Mouse (Mus musculus) forebrain, embryonic 10.5 days (tissue): ENCODE measurements around the gene Trpc2. TPM values are rescaled to one million over a fixed set of nuclear protein-coding genes. Genes with fewer than 3 reads are reported as not detected.

Experiments
- DNase-seq: peaks from one replicate; pipeline ENCODE4 v3.0.0-alpha.2; 2017; ENCODE audit warnings: low spot score; ENCODE audit errors: extremely low spot score
- H3K27ac ChIP-seq: fragments of 300-500 bp; sonication (generic); 2 replicates; pipeline ENCODE4 v1.5.1; 2016; ENCODE audit warnings: mild to moderate bottlenecking
- H3K27me3 ChIP-seq: fragments of 300-500 bp; sonication (generic); 2 replicates; pipeline ENCODE4 v1.6.1; 2016; ENCODE audit warnings: mild to moderate bottlenecking; ENCODE audit not compliant: poor library complexity, severe bottlenecking
- H3K36me3 ChIP-seq: fragments of 300-500 bp; sonication (generic); replicated peaks from 2 replicates; pipeline ENCODE4 v1.6.1; 2016; ENCODE audit warnings: mild to moderate bottlenecking, moderate library complexity
- H3K4me1 ChIP-seq: fragments of 300-500 bp; sonication (generic); 2 replicates; pipeline ENCODE4 v1.6.1; 2016
- H3K4me3 ChIP-seq: fragments of 300-500 bp; sonication (generic); 2 replicates; pipeline ENCODE4 v1.5.1; 2016; ENCODE audit warnings: mild to moderate bottlenecking, moderate library complexity
- H3K9me3 ChIP-seq: fragments of 300-500 bp; sonication (generic); 2 replicates; pipeline ENCODE4 v1.6.1; 2016; ENCODE audit warnings: mild to moderate bottlenecking, moderate library complexity
- WGBS: fragments of 180-500 bp; shearing (Covaris S2); methylation state at CpG from one replicate; pipeline ENCODE4 v1.1.7; 2016; 5-methylcytosine and 5-hydroxymethylcytosine counted together
- polyA plus RNA-seq: library from polyadenylated mRNA; unstranded; fragments of >200 nt; fragmentation: Nextera tagmentation; extraction: Ambion mirVana; gene quantifications from 2 replicates; pipeline ENCODE4 v1.2.1, GENCODE M21; 2016

Gene Trpc2
- polyA plus RNA-seq, 1 experiment from 2014 or later, result not detected

GRCm38 (mm10) chr7:102078517-102078916, 4.4 kb upstream of the Trpc2 start:
- no peak for DNase-seq
- H3K4me1 ChIP-seq, result no peaks in the 10 kb centered on the region
- WGBS, result 83% methylated on average over 7 of the region's 7 CpGs
- peaks cover 98% of the 10 kb centered on the region for H3K36me3 ChIP-seq
- H3K9me3 ChIP-seq, result no peaks in the 10 kb centered on the region
- no peak overlapping the region for H3K27ac ChIP-seq
- H3K4me3 ChIP-seq, result no peak overlapping the region
- no peaks in the 10 kb centered on the region for H3K27me3 ChIP-seq

- no peaks in the 10 kb centered on the region for H3K4me1 ChIP-seq
- no peak for DNase-seq
- H3K36me3 ChIP-seq, result peaks cover 98% of the 10 kb centered on the region
- no peak overlapping the region for H3K4me3 ChIP-seq
- H3K27me3 ChIP-seq, result no peaks in the 10 kb centered on the region
- WGBS, result 91% methylated on average over 8 of the region's 8 CpGs
- no peaks in the 10 kb centered on the region for H3K9me3 ChIP-seq
- H3K27ac ChIP-seq, result no peak overlapping the region
Measured at GRCm38 (mm10) chr7:102080311-102080710, 2.6 kb upstream of the Trpc2 start.

GRCm38 (mm10) chr7:102081784-102082183, 1.1 kb upstream of the Trpc2 start:
- no peaks in the 10 kb centered on the region for H3K27me3 ChIP-seq
- peaks cover 99% of the 10 kb centered on the region for H3K36me3 ChIP-seq
- over 99% methylated on average over 5 of the region's 5 CpGs for WGBS
- DNase-seq, result no peak
- H3K27ac ChIP-seq, result no peak overlapping the region
- no peaks in the 10 kb centered on the region for H3K9me3 ChIP-seq
- H3K4me1 ChIP-seq, result no peaks in the 10 kb centered on the region
- no peak overlapping the region for H3K4me3 ChIP-seq

GRCm38 (mm10) chr7:102084041-102084696, 1.3 kb downstream of the Trpc2 start:
- DNase-seq, result no peak
- H3K36me3 ChIP-seq, result peaks cover 99% of the 10 kb centered on the region
- 95% methylated on average over 26 of the region's 26 CpGs for WGBS

GRCm38 (mm10) chr7:102087336-102087735, 4.4 kb downstream of the Trpc2 start:
- H3K4me3 ChIP-seq, result no peak overlapping the region
- H3K4me1 ChIP-seq, result no peaks in the 10 kb centered on the region
- H3K36me3 ChIP-seq, result peaks cover 85% of the 10 kb centered on the region
- WGBS, result 92% methylated on average over 4 of the region's 4 CpGs
- DNase-seq, result no peak
- no peaks in the 10 kb centered on the region for H3K27me3 ChIP-seq
- H3K9me3 ChIP-seq, result no peaks in the 10 kb centered on the region; the same call in 1 of the 2 replicates
- no peak overlapping the region for H3K27ac ChIP-seq

More at GRCm38 (mm10) chr7:102084041-102084696, 1.3 kb downstream of the Trpc2 start:
- no peak overlapping the region for H3K27ac ChIP-seq
- no peaks in the 10 kb centered on the region for H3K4me1 ChIP-seq
- no peaks in the 10 kb centered on the region for H3K27me3 ChIP-seq
- H3K9me3 ChIP-seq, result no peaks in the 10 kb centered on the region
- H3K4me3 ChIP-seq, result no peak overlapping the region

GRCm38 (mm10) chr7:102099760-102100661, 17.1 kb downstream of the Trpc2 start:
- Histone ChIP-seq H3K27ac (peak overlapping the region; percentile 79), H3K4me1 (peaks cover 44% of the 10 kb centered on the region), H3K27me3 (peaks cover 17% of the 10 kb centered on the region), H3K4me3 (peak overlapping the region; percentile 50), H3K36me3 (peaks cover 8% of the 10 kb centered on the region), H3K9me3 (no peaks in the 10 kb centered on the region)
- peak; percentile 66 for DNase-seq
- 4% methylated on average over 30 of the region's 30 CpGs for WGBS

GRCm38 (mm10) chr7:102100868-102101267, 18.0 kb downstream of the Trpc2 start:
- peak overlapping the region; percentile 79 for H3K27ac ChIP-seq
- DNase-seq, result no peak
- peaks cover 2% of the 10 kb centered on the region for H3K36me3 ChIP-seq
- WGBS, result 63% methylated on average over 5 of the region's 5 CpGs
- peaks cover 20% of the 10 kb centered on the region for H3K27me3 ChIP-seq
- H3K4me3 ChIP-seq, result peak overlapping the region; percentile 50; the same call in 1 of the 2 replicates
- H3K4me1 ChIP-seq, result peaks cover 44% of the 10 kb centered on the region
- H3K9me3 ChIP-seq, result no peaks in the 10 kb centered on the region

GRCm38 (mm10) chr7:102101487-102101886, 18.6 kb downstream of the Trpc2 start, which contains the start of gene Art1:
Art1 (plus strand) TSS chr7:102101743.
- WGBS, result 41% methylated on average over 5 of the region's 5 CpGs
- DNase-seq, result no peak
- H3K27me3 ChIP-seq, result peaks cover 26% of the 10 kb centered on the region
- H3K9me3 ChIP-seq, result no peaks in the 10 kb centered on the region
- peak within 1 kb of the TSS; percentile 79 for H3K27ac ChIP-seq
- peak within 1 kb of the TSS; percentile 50; the same call in 1 of the 2 replicates for H3K4me3 ChIP-seq
- H3K4me1 ChIP-seq, result peaks cover 47% of the 10 kb centered on the region
- H3K36me3 ChIP-seq, result no peaks in the 10 kb centered on the region; the same call in 1 of the 2 replicates

GRCm38 (mm10) chr7:102102241-102102640, 19.3 kb downstream of the Trpc2 start:
- Histone ChIP-seq H3K27me3 (peaks cover 34% of the 10 kb centered on the region), H3K36me3 (no peaks in the 10 kb centered on the region), H3K9me3 (no peaks in the 10 kb centered on the region), H3K27ac (no peak overlapping the region), H3K4me1 (peaks cover 54% of the 10 kb centered on the region), H3K4me3 (no peak overlapping the region)
- 51% methylated on average over 8 of the region's 8 CpGs for WGBS
- DNase-seq, result no peak

- H3K27ac ChIP-seq, result peak overlapping the region; percentile 60; the same call in 1 of the 2 replicates
- peaks cover 56% of the 10 kb centered on the region for H3K4me1 ChIP-seq
- H3K4me3 ChIP-seq, result no peak overlapping the region
- WGBS, result 51% methylated on average over 6 of the region's 6 CpGs
- H3K9me3 ChIP-seq, result no peaks in the 10 kb centered on the region
- H3K36me3 ChIP-seq, result no peaks in the 10 kb centered on the region
- H3K27me3 ChIP-seq, result peaks cover 38% of the 10 kb centered on the region
- DNase-seq, result no peak
Measured at GRCm38 (mm10) chr7:102102696-102103095, 19.8 kb downstream of the Trpc2 start.

GRCm38 (mm10) chr7:102103555-102103954, 20.6 kb downstream of the Trpc2 start:
- H3K4me3 ChIP-seq, result no peak overlapping the region
- no peak for DNase-seq
- peaks cover 56% of the 10 kb centered on the region for H3K4me1 ChIP-seq
- H3K27ac ChIP-seq, result no peak overlapping the region
- WGBS, result 95% methylated on average over 2 of the region's 2 CpGs
- H3K27me3 ChIP-seq, result peaks cover 37% of the 10 kb centered on the region
- H3K9me3 ChIP-seq, result no peaks in the 10 kb centered on the region
- H3K36me3 ChIP-seq, result no peaks in the 10 kb centered on the region

GRCm38 (mm10) chr7:102104126-102104525, 21.2 kb downstream of the Trpc2 start:
- H3K9me3 ChIP-seq, result no peaks in the 10 kb centered on the region
- DNase-seq, result no peak
- peaks cover 53% of the 10 kb centered on the region for H3K4me1 ChIP-seq
- WGBS, result 86% methylated on average over 5 of the region's 5 CpGs
- H3K27ac ChIP-seq, result no peak overlapping the region
- peaks cover 32% of the 10 kb centered on the region for H3K27me3 ChIP-seq
- H3K4me3 ChIP-seq, result no peak overlapping the region
- H3K36me3 ChIP-seq, result no peaks in the 10 kb centered on the region

- H3K36me3 ChIP-seq, result no peaks in the 10 kb centered on the region
- H3K9me3 ChIP-seq, result no peaks in the 10 kb centered on the region
- peak overlapping the region; percentile 46 for H3K4me3 ChIP-seq
- peak overlapping the region; percentile 77 for H3K27ac ChIP-seq
- no peak for DNase-seq
- H3K27me3 ChIP-seq, result peaks cover 27% of the 10 kb centered on the region
- peaks cover 27% of the 10 kb centered on the region for H3K4me1 ChIP-seq
- 22% methylated on average over 23 of the region's 23 CpGs for WGBS
Measured at GRCm38 (mm10) chr7:102106700-102107141, 23.8 kb downstream of the Trpc2 start.
